Mouse (Mus musculus) cortical plate, adult 2 months (tissue): ENCODE results near the gene Rgs6.

Experiments used
- CTCF ChIP-seq: fragments of 200-500 bp; IDR thresholded peaks from 2 replicates; pipeline ENCODE4 v1.5.1; 2011; ENCODE audit warnings: mild to moderate bottlenecking, control low read depth, low read length; ENCODE audit not compliant: insufficient read depth; ENCODE audit errors: extremely low read depth
- POLR2A ChIP-seq: fragments of 200-500 bp; IDR thresholded peaks from 2 replicates; pipeline ENCODE4 v1.6.1; 2011; ENCODE audit warnings: mild to moderate bottlenecking, low read length, control low read depth; ENCODE audit not compliant: insufficient read depth; ENCODE audit errors: extremely low read depth

GRCm38 (mm10) chr12:83106120-83106517 lies 518.0 kb downstream of the Rgs6 start:
- TF ChIP-seq CTCF (no peak), POLR2A (no peak)
